Mouse (Mus musculus): ENCODE measurements around the gene Eno2. TPM values are rescaled to one million over a fixed set of nuclear protein-coding genes. Genes with fewer than 3 reads are reported as not detected.

Eno2 gene
- total RNA-seq, 4 experiments from 2014 or later: 23.0 to 74.2 (median 42.8) TPM

Small RNAs within 50 kb of the gene (microRNA-seq; reads per million reads assigned to microRNA genes)
- gene Mir141: 3.5 to 6.5 reads per million in 2 experiments
- gene Mir200c: 28.2 to 28.3 reads per million in 2 experiments

Other genes starting within 250 kb of the Eno2 start
- gene C1s1, start 227.3 kb downstream of the Eno2 start, total RNA-seq (2022): 100 to 1,000 TPM in 1 of 4 experiments, 10 to 100 TPM in 3; 46.9 to 107 (median 72.7) TPM
- 10 to 100 TPM in 2 of 4 experiments, 1 to 10 TPM in 2; 5.9 to 19.1 (median 12.4) TPM for gene C1rb, start 199.4 kb downstream of the Eno2 start, total RNA-seq (2022)
- gene C1s2, start 133.6 kb downstream of the Eno2 start, total RNA-seq (2022): 1 to 10 TPM; 1.8 to 4.1 (median 3.0) TPM
- gene Lpcat3, start 106.6 kb downstream of the Eno2 start, total RNA-seq (2022): 100 to 1,000 TPM in 1 of 4 experiments, 10 to 100 TPM in 3; 75.1 to 111 (median 90.7) TPM
- 10 to 100 TPM; 81.9 to 100.0 (median 86.2) TPM for gene Emg1, start 57.5 kb downstream of the Eno2 start, total RNA-seq (2022)
- gene Phb2, start 57.3 kb downstream of the Eno2 start, total RNA-seq (2022): 100 to 1,000 TPM; 255 to 303 (median 272) TPM
- 10 to 100 TPM; 14.1 to 21.6 (median 15.0) TPM for gene Ptpn6, start 31.0 kb downstream of the Eno2 start, total RNA-seq (2022)
- 100 to 1,000 TPM; 348 to 417 (median 368) TPM for gene Grcc10, start 28.3 kb downstream of the Eno2 start, total RNA-seq (2022)
- not detected for gene Gm45234, start 13.7 kb downstream of the Eno2 start, total RNA-seq (2022)
- 100 to 1,000 TPM in 2 of 4 experiments, 10 to 100 TPM in 2; 68.7 to 111 (median 97.1) TPM for gene Atn1, start 13.1 kb downstream of the Eno2 start, total RNA-seq (2022)
- 1 to 10 TPM in 2 of 4 experiments, under 1 TPM in 2; 0.52 to 3.6 (median 1.0) TPM for gene Lrrc23, start 10.1 kb upstream of the Eno2 start, total RNA-seq (2022)
- gene Spsb2, start 39.0 kb upstream of the Eno2 start, total RNA-seq (2022): 10 to 100 TPM; 27.0 to 37.4 (median 33.6) TPM
- gene Tpi1, start 44.6 kb upstream of the Eno2 start, total RNA-seq (2022): 100 to 1,000 TPM; 448 to 531 (median 475) TPM
- 100 to 1,000 TPM; 134 to 158 (median 154) TPM for gene Usp5, start 59.8 kb upstream of the Eno2 start, total RNA-seq (2022)
- gene Cdca3, start 59.9 kb upstream of the Eno2 start, total RNA-seq (2022): 1 to 10 TPM; 1.9 to 4.4 (median 2.7) TPM
- 10 to 100 TPM in 3 of 4 experiments, 1 to 10 TPM in 1; 8.9 to 18.5 (median 14.5) TPM for gene Gnb3, start 70.6 kb upstream of the Eno2 start, total RNA-seq (2022)
- gene P3h3, start 88.1 kb upstream of the Eno2 start, total RNA-seq (2022): 10 to 100 TPM; 26.2 to 43.9 (median 35.3) TPM
- gene Gpr162, start 94.3 kb upstream of the Eno2 start, total RNA-seq (2022): 1 to 10 TPM in 3 of 4 experiments, under 1 TPM in 1; 0.32 to 2.2 (median 1.6) TPM
- gene Cd4, start 118.5 kb upstream of the Eno2 start, total RNA-seq (2022): under 1 TPM; 0.40 to 0.83 (median 0.46) TPM
- gene Lag3, start 142.0 kb upstream of the Eno2 start, total RNA-seq (2022): 1 to 10 TPM; 1.1 to 2.7 (median 1.2) TPM
- 100 to 1,000 TPM; 741 to 843 (median 768) TPM for gene Ptms, start 150.4 kb upstream of the Eno2 start, total RNA-seq (2022)
- 100 to 1,000 TPM; 277 to 296 (median 287) TPM for gene Mlf2, start 161.7 kb upstream of the Eno2 start, total RNA-seq (2022)
- 100 to 1,000 TPM; 130 to 160 (median 147) TPM for gene Cops7a, start 195.9 kb upstream of the Eno2 start, total RNA-seq (2022)
- 1 to 10 TPM in 3 of 4 experiments, under 1 TPM in 1; 0.81 to 3.8 (median 1.9) TPM for gene Pianp, start 227.0 kb upstream of the Eno2 start, total RNA-seq (2022)
- 10 to 100 TPM; 46.9 to 87.0 (median 56.5) TPM for gene Zfp384, start 239.5 kb upstream of the Eno2 start, total RNA-seq (2022)